Mouse (Mus musculus) hindbrain, embryonic 10.5 days (tissue): ENCODE measurements at regions not wholly inside any gene's neighbourhood (a gene's known extent, or its start where the extent isn't known, plus 50 kb on each side); places are given as distances from the start of the nearest gene placed in this dataset.
A peak's percentile ranks its signal among the peaks of the same experiment; 100 is the strongest.
"Not testable (repeated sequence)": the region's sequence is repeated elsewhere in the genome, so short reads cannot be mapped to it uniquely, and the experiment has no call there.

Experiments used
- DNase-seq: peaks from one replicate; pipeline ENCODE4 v3.0.0-alpha.2; 2017; ENCODE audit warnings: low spot score
- H3K27ac ChIP-seq: fragments of 300-500 bp; sonication (generic); 2 replicates; pipeline ENCODE4 v1.5.1; 2016; ENCODE audit warnings: mild to moderate bottlenecking, moderate library complexity
- H3K27me3 ChIP-seq: fragments of 300-500 bp; sonication (generic); 2 replicates; pipeline ENCODE4 v1.6.1; 2016; ENCODE audit warnings: mild to moderate bottlenecking; ENCODE audit not compliant: poor library complexity, insufficient read depth, severe bottlenecking
- H3K36me3 ChIP-seq: fragments of 300-500 bp; sonication (generic); 2 replicates; pipeline ENCODE4 v1.6.1; 2016; ENCODE audit warnings: mild to moderate bottlenecking, moderate library complexity
- H3K4me1 ChIP-seq: fragments of 300-500 bp; sonication (generic); replicated peaks from 2 replicates; pipeline ENCODE4 v1.6.1; 2016; ENCODE audit warnings: mild to moderate bottlenecking
- H3K4me3 ChIP-seq: fragments of 300-500 bp; sonication (generic); 2 replicates; pipeline ENCODE4 v1.5.1; 2016; ENCODE audit warnings: mild to moderate bottlenecking, moderate library complexity
- H3K9me3 ChIP-seq: fragments of 300-500 bp; sonication (generic); 2 replicates; pipeline ENCODE4 v1.6.1; 2016; ENCODE audit warnings: mild to moderate bottlenecking, moderate library complexity
- WGBS: fragments of 180-500 bp; shearing (Covaris S2); methylation state at CpG from one replicate; pipeline ENCODE4 v1.1.7; 2016; 5-methylcytosine and 5-hydroxymethylcytosine counted together

GRCm38 (mm10) chr5:82733707-82734106 is 621.3 kb downstream of the Tecrl start:
- H3K27me3 ChIP-seq, result no peaks in the 10 kb centered on the region

GRCm38 (mm10) chr5:82728240-82728639 is 626.8 kb downstream of the Tecrl start:
- H3K4me1 ChIP-seq, result no peaks in the 10 kb centered on the region
- no peaks in the 10 kb centered on the region for H3K27me3 ChIP-seq
- H3K36me3 ChIP-seq, result no peaks in the 10 kb centered on the region
- DNase-seq, result no peak
- WGBS, result 88% methylated on average over 2 of the region's 2 CpGs
- no peak overlapping the region for H3K4me3 ChIP-seq
- no peak overlapping the region for H3K27ac ChIP-seq
- no peaks in the 10 kb centered on the region for H3K9me3 ChIP-seq

More at GRCm38 (mm10) chr5:82733707-82734106, 621.3 kb downstream of the Tecrl start:
- no peak overlapping the region for H3K27ac ChIP-seq
- no peak for DNase-seq
- 86% methylated on average over 3 of the region's 3 CpGs for WGBS
- no peaks in the 10 kb centered on the region for H3K36me3 ChIP-seq
- no peaks in the 10 kb centered on the region for H3K9me3 ChIP-seq
- no peak overlapping the region for H3K4me3 ChIP-seq
- H3K4me1 ChIP-seq, result no peaks in the 10 kb centered on the region

- Histone ChIP-seq H3K4me1 (no peaks in the 10 kb centered on the region), H3K4me3 (no peak overlapping the region), H3K36me3 (no peaks in the 10 kb centered on the region), H3K9me3 (no peaks in the 10 kb centered on the region), H3K27ac (no peak overlapping the region), H3K27me3 (no peaks in the 10 kb centered on the region)
- DNase-seq, result no peak
- 81% methylated on average over 11 of the region's 11 CpGs for WGBS
Observed at GRCm38 (mm10) chr5:82727250-82728003, 627.6 kb downstream of the Tecrl start.

GRCm38 (mm10) chr5:82715705-82716104 is 639.3 kb downstream of the Tecrl start:
- peaks cover 7% of the 10 kb centered on the region; the same call in 1 of the 2 replicates for H3K27me3 ChIP-seq
- no peaks in the 10 kb centered on the region for H3K4me1 ChIP-seq
- no peaks in the 10 kb centered on the region for H3K9me3 ChIP-seq
- H3K4me3 ChIP-seq, result no peak overlapping the region
- WGBS, result 87% methylated on average over 1 of the region's 1 CpGs
- no peak for DNase-seq
- H3K27ac ChIP-seq, result no peak overlapping the region
- no peaks in the 10 kb centered on the region for H3K36me3 ChIP-seq

- H3K27ac ChIP-seq, H3K27me3 ChIP-seq, H3K9me3 ChIP-seq, H3K4me3 ChIP-seq, H3K4me1 ChIP-seq, H3K36me3 ChIP-seq: not testable (repeated sequence)
- peak; percentile 3 for DNase-seq
Observed at GRCm38 (mm10) chr5:82699666-82700065, 655.3 kb downstream of the Tecrl start.

GRCm38 (mm10) chr5:82698942-82699341 is 656.1 kb downstream of the Tecrl start:
- no peaks in the 10 kb centered on the region for H3K9me3 ChIP-seq
- WGBS, result 92% methylated on average over 1 of the region's 1 CpGs
- no peak for DNase-seq

GRCm38 (mm10) chr5:82683437-82683836 is 671.6 kb downstream of the Tecrl start:
- WGBS, result 84% methylated on average over 1 of the region's 1 CpGs
- Histone ChIP-seq H3K36me3 (no peaks in the 10 kb centered on the region), H3K9me3 (no peaks in the 10 kb centered on the region), H3K4me3 (no peak overlapping the region), H3K27ac (no peak overlapping the region), H3K27me3 (no peaks in the 10 kb centered on the region), H3K4me1 (no peaks in the 10 kb centered on the region)
- DNase-seq, result no peak

More at GRCm38 (mm10) chr5:82698942-82699341, 656.1 kb downstream of the Tecrl start:
- Histone ChIP-seq H3K4me3 (no peak overlapping the region), H3K36me3 (no peaks in the 10 kb centered on the region), H3K27me3 (no peaks in the 10 kb centered on the region), H3K27ac (no peak overlapping the region), H3K4me1 (peaks cover 5% of the 10 kb centered on the region; the same call in 1 of the 2 replicates)

- no peak overlapping the region for H3K4me3 ChIP-seq
- no peaks in the 10 kb centered on the region for H3K4me1 ChIP-seq
- no peak overlapping the region for H3K27ac ChIP-seq
- no peaks in the 10 kb centered on the region for H3K9me3 ChIP-seq
- H3K27me3 ChIP-seq, result no peaks in the 10 kb centered on the region
- WGBS, result 93% methylated on average over 1 of the region's 1 CpGs
- DNase-seq, result no peak
- H3K36me3 ChIP-seq, result no peaks in the 10 kb centered on the region
Observed at GRCm38 (mm10) chr5:82664121-82664520, 690.9 kb downstream of the Tecrl start.

- not testable (repeated sequence) for H3K4me1 ChIP-seq, DNase-seq, H3K9me3 ChIP-seq, H3K27ac ChIP-seq, H3K27me3 ChIP-seq, H3K36me3 ChIP-seq, H3K4me3 ChIP-seq
- 90% methylated on average over 23 of the region's 23 CpGs for WGBS
Observed at GRCm38 (mm10) chr5:82653637-82654036, 701.4 kb downstream of the Tecrl start.

- WGBS, result 84% methylated on average over 1 of the region's 1 CpGs
- no peak overlapping the region for H3K27ac ChIP-seq
- H3K27me3 ChIP-seq, result no peaks in the 10 kb centered on the region
- H3K36me3 ChIP-seq, result no peaks in the 10 kb centered on the region
- no peaks in the 10 kb centered on the region for H3K9me3 ChIP-seq
- H3K4me3 ChIP-seq, result no peak overlapping the region
- H3K4me1 ChIP-seq, result no peaks in the 10 kb centered on the region
- DNase-seq, result no peak
Observed at GRCm38 (mm10) chr5:82620056-82620455, 734.9 kb downstream of the Tecrl start.
